Mouse (Mus musculus) C2C12 (cell line): ENCODE measurements around the gene Lhx2. TPM values are rescaled to one million over a fixed set of nuclear protein-coding genes. Genes with fewer than 3 reads are reported as not detected.

Experiments used
- H3K27me3 ChIP-seq: one replicate; pipeline ENCODE4 v1.6.1; 2011; ENCODE audit not compliant: control insufficient read depth, insufficient read depth, insufficient read length
- H3K36me3 ChIP-seq: one replicate; pipeline ENCODE4 v1.6.1; 2011; ENCODE audit not compliant: control insufficient read depth, insufficient read depth
- H3K4me3 ChIP-seq: one replicate; pipeline ENCODE4 v1.5.1; 2011; ENCODE audit warnings: mild to moderate bottlenecking, control low read depth; ENCODE audit not compliant: poor library complexity, insufficient read depth, severe bottlenecking
- H3K79me2 ChIP-seq: one replicate; pipeline ENCODE4 v1.6.1; 2011; ENCODE audit not compliant: control insufficient read depth, insufficient read depth
- H3K79me3 ChIP-seq: one replicate; pipeline ENCODE4 v1.6.1; 2011; ENCODE audit warnings: low read depth, control low read depth
- H3ac ChIP-seq: one replicate; pipeline ENCODE3; 2011; ENCODE audit warnings: low read depth; ENCODE audit not compliant: control insufficient read depth, insufficient read length
- CEBPB ChIP-seq: IDR thresholded peaks from one replicate; pipeline ENCODE4 v1.6.1; 2011; ENCODE audit warnings: low read depth, mild to moderate bottlenecking, control low read depth, moderate library complexity
- CTCF ChIP-seq: IDR thresholded peaks from one replicate; pipeline ENCODE4 v1.5.1; 2011; ENCODE audit not compliant: control insufficient read depth, insufficient read depth, insufficient read length
- FOSL1 ChIP-seq: IDR thresholded peaks from one replicate; pipeline ENCODE4 v1.8.0; 2011; ENCODE audit warnings: mild to moderate bottlenecking, low read length; ENCODE audit not compliant: poor library complexity, insufficient read depth, severe bottlenecking
- MAX ChIP-seq: IDR thresholded peaks from one replicate; pipeline ENCODE4 v1.6.1; 2011; ENCODE audit warnings: mild to moderate bottlenecking, control low read depth
- MYOD1 ChIP-seq: IDR thresholded peaks from one replicate; pipeline ENCODE4 v1.6.1; 2011; ENCODE audit warnings: low read depth; ENCODE audit not compliant: control insufficient read depth, insufficient read length
- MYOG ChIP-seq: IDR thresholded peaks from one replicate; pipeline ENCODE4 v1.6.1; 2011; ENCODE audit not compliant: control insufficient read depth, insufficient read length; ENCODE audit errors: extremely low read depth
- USF1 ChIP-seq: IDR thresholded peaks from one replicate; pipeline ENCODE4 v1.6.1; 2011; ENCODE audit warnings: low read depth, mild to moderate bottlenecking, control low read depth, moderate library complexity
- polyA plus RNA-seq: library from polyadenylated mRNA; unstranded; fragments of >200 nt; fragmentation: generic; extraction: Trizol; gene quantifications from one replicate; pipeline ENCODE4 v1.2.1, GENCODE M21; 2012; ENCODE audit warnings: missing spikeins

Gene Lhx2
- polyA plus RNA-seq, 1 experiment = 2.8 TPM

DNA sequence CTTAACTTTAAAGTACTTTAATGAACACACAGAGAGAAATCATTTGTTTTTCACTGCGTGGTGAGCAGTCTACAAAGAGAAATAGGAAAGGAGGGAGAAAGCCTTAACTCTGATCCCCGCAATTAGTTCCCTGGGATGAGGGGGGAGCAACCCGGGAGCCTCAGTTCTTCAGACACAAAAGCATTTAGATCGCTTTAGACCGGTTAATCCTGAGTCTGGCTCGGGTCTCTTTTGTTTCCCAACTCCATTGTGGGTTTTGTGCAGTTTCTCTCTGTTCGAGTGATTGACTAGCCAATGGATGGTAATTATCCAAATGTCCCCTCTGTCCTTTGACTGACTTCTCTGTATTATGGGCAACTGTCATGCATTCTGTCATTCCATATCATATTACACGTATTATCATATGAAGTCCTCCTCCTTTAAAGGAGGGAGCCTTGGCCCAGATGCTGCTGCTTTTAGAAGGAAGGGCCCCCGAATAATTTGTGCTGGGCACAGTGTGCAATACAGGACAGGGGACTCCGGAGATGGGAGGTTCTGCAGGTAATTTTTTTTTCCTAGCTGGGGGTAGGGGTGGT is 1.6 kb downstream of the Lhx2 start:
- no peak overlapping the region for H3ac ChIP-seq
- H3K79me3 ChIP-seq = no peaks in the 10 kb centered on the region
- peaks cover 52% of the 10 kb centered on the region for H3K27me3 ChIP-seq
- H3K4me3 ChIP-seq = no peak overlapping the region
- no peaks in the 10 kb centered on the region for H3K36me3 ChIP-seq
- H3K79me2 ChIP-seq = no peaks in the 10 kb centered on the region
- no peak for TF ChIP-seq CTCF
- TF ChIP-seq MAX = no peak
- TF ChIP-seq MYOD1 = no peak
- no peak for TF ChIP-seq MYOG
- TF ChIP-seq CEBPB = no peak
- TF ChIP-seq FOSL1 = no peak
- TF ChIP-seq USF1 = no peak

- Histone ChIP-seq H3K4me3 (no peak overlapping the region), H3K27me3 (peaks cover 48% of the 10 kb centered on the region), H3K79me3 (no peaks in the 10 kb centered on the region), H3K79me2 (no peaks in the 10 kb centered on the region), H3K36me3 (no peaks in the 10 kb centered on the region), H3ac (no peak overlapping the region)
- TF ChIP-seq MYOG (no peak), MAX (no peak), CEBPB (no peak), MYOD1 (no peak), CTCF (no peak), FOSL1 (no peak), USF1 (no peak)
These were observed 4.5 kb downstream of the Lhx2 start for GRCm38 (mm10) chr2:38343573-38343972.

DNA sequence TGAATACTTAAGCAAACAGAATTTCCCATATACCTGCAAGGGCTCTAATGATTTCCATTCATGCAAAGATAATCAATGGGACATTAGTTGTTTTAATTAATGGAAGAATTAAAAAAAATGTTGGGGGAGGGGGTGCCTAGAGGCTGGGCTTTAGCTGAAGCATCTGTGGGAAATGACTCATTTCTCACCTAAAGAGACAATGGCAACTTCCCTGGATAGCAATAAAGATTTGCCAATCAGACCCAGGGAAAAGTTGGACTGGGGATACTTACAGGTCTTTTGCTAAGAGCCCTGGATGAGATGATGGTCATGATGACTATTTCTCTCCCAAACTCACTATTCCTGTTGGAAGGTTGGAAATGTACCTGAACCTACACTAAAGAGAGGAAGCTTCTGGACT is 5.6 kb downstream of the Lhx2 start:
- Histone ChIP-seq H3K36me3 (no peaks in the 10 kb centered on the region), H3K4me3 (no peak overlapping the region), H3K79me2 (no peaks in the 10 kb centered on the region), H3K27me3 (peaks cover 41% of the 10 kb centered on the region), H3K79me3 (no peaks in the 10 kb centered on the region), H3ac (no peak overlapping the region)
- TF ChIP-seq MAX (no peak), MYOG (no peak), USF1 (no peak), FOSL1 (no peak), MYOD1 (no peak), CEBPB (no peak), CTCF (no peak)

DNA sequence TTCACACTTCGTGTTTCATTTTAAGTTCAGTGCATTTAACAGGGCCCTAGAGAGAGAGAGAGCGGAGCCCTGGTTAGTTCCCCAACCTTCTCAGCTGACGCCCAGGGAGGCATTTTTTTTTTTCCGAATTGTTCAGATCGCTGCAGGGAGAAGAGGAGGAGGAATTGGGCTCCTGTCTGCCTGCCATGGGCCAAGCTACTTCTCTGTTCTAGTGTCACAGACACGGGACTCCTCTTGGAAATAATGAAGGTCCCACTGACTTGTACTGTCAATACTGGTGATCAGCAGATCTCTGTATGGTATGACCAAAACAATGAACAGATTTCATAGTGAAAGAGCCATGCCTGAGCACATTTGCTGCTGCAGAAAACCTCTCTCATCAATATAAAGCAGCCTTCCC is 7.3 kb downstream of the Lhx2 start:
- TF ChIP-seq MYOD1 (no peak), FOSL1 (no peak), MAX (no peak), CTCF (no peak), MYOG (no peak), USF1 (no peak), CEBPB (no peak)
- no peak overlapping the region for H3K4me3 ChIP-seq
- H3K27me3 ChIP-seq = peaks cover 37% of the 10 kb centered on the region
- H3K79me2 ChIP-seq = no peaks in the 10 kb centered on the region
- no peaks in the 10 kb centered on the region for H3K36me3 ChIP-seq
- H3ac ChIP-seq = no peak overlapping the region
- H3K79me3 ChIP-seq = no peaks in the 10 kb centered on the region

DNA sequence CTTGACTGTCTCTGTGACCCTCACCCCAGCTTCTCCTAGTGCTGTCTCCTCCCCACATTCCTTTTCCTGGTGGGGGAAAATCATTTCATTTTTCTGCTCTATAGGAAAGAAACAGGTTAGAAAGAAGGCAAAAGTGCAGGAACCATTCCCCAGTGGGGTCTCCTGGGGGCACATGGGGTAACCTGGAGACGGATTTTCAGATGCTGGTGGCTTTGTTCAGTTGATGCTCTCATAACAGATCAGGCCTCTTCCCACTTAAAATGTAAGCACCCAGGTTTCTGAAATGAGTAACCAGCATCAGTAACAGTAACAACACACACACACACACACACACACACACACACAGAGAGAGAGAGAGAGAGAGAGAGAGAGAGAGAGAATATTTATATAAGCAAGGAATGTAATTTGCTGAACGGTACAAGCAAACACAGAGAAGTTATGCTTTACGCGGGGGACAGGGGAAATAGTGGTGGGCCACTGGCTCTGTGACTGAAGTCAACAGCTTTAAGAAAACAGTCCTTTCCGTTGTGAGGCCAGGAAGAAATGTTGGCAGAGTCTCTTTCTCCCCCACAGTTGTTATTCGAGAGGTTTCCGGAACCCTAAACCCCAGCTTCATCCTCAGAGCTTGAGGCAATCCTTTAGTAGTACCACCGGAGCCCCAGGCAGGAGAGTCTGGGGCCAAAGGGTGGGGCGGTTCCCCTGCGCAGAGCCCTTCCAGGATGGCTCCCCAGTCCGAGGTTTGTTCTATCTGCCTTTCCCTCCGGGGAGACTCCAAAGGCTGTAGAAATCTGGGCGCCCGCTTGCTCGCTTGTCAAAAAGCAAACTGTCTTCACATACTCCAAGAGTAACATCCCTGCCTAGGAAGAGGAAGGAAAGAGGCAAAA is 8.0 kb downstream of the Lhx2 start:
- Histone ChIP-seq H3K79me2 (no peaks in the 10 kb centered on the region), H3K27me3 (peaks cover 37% of the 10 kb centered on the region), H3K79me3 (no peaks in the 10 kb centered on the region), H3ac (no peak overlapping the region), H3K4me3 (no peak overlapping the region), H3K36me3 (no peaks in the 10 kb centered on the region)
- TF ChIP-seq CEBPB = no peak
- TF ChIP-seq MYOG = no peak
- TF ChIP-seq USF1 = no peak
- TF ChIP-seq MYOD1 = no peak
- TF ChIP-seq CTCF = no peak
- TF ChIP-seq MAX = no peak
- TF ChIP-seq FOSL1 = no peak
